Mouse (Mus musculus) testis, postnatal 10 days (tissue): ENCODE results near the gene Gm853.
A peak's percentile ranks its signal among the peaks of the same experiment; 100 is the strongest.

Source experiments
- DNase-seq: peaks from one replicate; pipeline ENCODE4 v3.0.0; 2021; ENCODE audit warnings: low spot score

The Gm853 gene

DNA sequence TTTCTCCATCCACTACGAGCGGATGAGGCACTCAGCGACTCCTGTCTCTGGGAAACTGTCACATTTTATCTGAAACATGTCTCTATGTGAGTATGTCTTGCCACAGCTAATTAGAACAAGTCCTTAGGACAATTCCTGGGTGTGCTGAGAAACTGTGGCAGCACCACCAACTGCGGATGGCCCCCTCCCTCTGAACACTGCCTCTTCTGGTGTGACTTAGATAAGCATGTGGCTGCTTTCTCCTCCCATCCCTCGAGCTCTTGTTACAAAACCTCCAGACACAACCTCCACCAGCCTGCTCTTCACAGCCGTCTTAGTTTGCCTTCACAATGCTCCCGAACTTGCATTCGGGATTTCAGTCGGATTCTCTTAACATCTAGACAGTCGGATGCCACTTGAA lies 8.3 kb downstream of the Gm853 start:
- DNase-seq = no peak

DNA sequence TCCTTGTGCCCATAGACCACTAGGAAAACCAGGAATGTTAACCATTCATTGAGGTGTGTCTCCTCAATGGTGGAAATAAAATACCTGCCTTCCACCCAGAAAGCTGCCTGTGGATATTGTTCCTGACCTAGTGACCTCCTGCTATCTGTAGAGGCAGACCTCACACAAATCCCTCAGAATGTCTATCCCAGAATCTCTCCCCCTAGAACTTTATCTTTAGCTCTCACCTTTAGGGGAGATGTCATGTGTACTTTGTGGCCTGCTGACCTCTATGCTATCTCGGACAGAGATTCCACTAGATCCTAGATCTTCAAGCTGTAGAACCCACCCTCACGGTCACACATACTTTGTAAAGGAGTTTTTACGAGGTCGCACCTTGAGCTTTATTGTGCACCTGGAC lies 9.0 kb downstream of the Gm853 start:
- no peak for DNase-seq

DNA sequence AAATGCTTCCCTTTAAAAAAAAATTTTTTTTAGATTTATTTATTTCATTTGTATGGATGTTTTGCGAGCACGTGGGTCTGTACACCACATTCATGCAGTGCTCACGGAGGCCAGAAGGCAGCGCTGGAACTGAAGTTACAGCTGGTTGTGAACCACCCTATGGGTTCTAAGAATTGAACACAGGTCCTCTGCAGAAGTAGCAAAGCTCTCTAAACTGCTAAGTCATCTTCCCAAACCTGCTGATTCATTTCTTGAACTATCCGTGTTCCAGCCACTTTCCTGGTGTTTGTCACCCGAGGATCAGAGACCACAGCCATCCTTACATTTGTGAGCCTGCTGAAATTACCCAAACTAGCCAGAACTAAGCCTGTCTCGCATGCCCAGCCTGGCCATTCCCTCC lies 9.8 kb downstream of the Gm853 start:
- no peak for DNase-seq

DNA sequence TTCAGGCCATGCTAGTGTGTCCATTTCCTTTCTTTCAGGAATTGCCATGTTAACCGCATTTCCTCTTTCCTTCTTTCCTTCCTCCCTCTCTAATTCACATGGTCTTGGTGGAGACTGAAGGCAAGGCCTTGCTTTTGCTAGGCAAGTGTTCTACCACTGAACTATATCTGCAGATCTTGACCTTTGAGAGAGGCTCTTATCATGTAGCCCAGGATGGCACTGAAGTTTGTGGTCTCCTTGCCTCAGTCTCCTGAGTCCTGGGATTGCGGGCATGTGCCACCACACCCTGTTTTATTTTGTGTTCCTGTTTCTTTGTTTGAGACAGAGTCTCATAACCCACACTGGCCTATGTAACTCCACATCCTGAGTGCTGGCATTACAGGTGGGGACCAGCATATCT lies 10.3 kb downstream of the Gm853 start:
- DNase-seq = no peak

DNA sequence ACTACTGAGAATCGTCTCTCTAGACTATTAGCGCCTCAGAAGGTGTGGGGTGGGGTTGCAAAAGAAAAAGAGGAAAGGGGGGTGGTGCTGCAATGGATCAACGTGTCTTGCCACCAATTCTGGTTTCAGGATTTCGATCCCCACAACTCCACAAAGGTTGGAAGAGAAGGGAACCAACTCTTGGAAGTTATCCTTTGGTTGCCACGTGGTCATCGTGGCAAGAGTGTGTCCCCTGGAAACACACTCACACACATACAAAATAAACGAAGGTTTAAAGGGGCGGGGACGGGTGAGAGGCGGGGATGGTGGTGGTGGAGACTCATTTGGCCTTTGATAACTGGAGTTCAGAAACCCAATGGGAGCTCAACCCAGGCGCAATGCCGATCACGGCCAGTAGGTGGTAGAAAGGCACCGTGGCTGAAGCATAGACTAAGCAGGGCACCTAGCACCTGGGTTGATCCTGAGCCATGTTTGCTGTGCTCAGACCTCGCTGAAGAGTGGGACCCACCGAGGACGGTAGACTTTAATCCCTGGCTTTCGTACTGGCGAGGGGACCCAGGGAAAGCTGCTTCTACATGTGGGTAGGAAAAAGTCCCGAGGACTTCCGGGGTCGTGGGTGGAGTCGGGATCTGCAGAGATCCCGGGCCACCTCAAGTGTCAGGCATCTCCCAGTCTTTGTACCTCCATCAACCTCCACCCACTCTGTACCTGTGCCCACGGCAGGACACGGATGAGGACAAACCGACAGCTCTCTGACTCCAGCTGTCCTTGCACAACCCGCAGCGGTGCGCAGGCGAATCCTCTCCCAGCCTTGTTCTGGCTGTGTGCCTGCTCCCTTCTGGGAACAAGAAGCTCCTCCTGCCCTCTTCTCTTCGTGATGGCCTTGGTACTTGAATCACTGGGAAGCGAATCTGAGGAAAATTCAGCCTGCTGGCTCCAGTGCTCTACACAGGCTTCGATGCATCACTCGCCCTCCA lies 23.2 kb downstream of the Gm853 start:
- peak; percentile 97 for DNase-seq

DNA sequence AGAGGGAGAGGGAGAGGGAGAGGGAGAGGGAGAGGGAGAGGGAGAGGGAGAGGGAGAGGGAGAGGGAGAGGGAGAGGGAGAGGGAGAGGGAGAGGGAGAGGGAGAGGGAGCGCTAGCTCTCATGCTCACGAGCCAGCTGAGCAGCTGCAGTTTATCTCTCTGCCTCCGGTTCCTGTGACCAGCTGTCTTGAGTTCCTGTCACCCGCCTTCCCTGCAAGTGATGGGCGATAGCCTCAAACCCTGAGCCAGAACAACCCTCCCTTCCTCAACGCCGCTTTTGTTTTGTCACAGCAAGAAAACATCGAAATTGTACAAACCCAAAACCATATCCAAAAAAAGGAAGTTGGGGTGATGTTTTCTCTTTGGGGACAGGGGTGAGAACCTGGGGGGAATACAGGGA lies 25.7 kb downstream of the Gm853 start:
- no peak for DNase-seq

DNA sequence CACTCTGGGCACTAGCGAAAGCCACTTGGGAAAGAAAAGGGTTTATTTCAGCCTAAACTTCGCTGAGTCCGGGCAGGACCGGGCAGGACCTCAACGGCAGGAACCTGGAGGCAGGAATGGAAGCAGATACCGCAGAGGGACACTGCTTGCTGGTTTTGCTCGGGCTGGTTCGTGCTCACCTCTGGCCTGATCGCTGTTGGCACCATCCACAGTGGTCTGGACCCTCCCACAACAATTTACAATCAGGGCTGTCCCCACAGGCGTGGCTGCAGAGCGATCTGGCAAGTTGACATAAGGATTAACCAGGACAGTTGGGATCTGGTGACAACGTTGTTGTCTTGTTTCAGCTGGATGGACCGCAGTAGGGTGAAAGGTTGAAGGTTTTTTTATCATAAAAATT lies 26.3 kb downstream of the Gm853 start:
- DNase-seq = no peak

DNA sequence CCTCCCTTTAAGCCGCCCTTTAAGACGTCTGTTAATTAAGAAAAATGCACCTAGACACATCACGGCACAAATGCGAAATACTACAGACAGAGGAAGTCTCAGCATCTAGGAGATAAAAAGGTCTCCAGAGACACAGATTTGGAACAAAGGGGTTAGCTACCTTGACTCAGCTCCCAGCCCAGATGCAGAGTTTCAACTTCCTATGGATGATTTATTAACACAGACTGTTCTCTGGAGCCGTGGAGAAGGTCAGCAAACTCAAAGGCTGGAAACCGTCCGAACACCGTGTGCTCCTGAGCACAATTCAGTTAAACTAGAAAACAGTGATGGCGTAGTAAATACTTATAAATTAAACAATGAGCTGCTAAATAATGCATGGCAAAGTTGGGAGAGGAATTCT lies 29.9 kb downstream of the Gm853 start:
- no peak for DNase-seq

DNA sequence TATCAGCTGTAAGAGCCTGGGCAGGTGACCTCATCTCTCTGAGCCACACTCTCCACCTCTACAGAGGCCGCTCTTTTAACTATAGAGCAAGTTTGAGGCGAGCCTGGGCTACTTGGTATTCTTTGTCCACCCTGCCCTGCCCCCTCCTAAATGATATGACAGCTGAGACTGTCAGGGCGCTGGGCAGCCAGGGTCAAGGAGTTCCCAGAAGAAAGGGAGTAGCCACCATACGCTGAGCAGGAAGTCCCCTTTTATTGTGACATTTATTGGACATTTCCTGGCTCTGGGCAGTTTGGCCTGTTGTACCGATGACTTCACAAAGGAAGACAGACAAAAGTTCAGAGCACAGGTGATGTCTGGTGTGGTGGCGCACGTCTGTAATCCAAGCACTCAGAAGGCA lies 32.6 kb downstream of the Gm853 start:
- peak; percentile 29 for DNase-seq

DNA sequence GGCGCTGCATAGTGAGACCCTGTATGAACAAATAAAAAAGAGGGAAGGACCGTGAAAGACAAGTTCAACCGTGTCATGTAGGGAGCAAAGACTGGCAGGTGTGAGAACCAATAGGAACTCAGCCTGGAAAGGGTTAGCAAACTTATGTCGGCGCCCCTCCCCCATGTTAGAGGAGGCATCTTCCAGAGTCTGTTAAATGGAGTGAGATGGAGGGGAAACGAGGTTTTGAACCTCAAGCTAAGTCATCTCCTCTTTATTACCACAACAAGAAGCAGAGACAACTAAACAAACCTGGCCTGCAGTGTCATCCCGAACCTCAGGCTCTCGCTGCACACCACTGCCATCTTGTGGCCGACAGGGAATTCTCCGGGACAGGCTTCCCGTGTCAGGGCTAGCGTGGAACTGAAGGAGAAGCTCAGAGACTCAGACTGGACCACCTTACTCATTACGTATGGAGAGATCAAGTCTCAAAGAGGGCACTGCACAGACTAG lies 33.3 kb downstream of the Gm853 start:
- peak; percentile 91 for DNase-seq

DNA sequence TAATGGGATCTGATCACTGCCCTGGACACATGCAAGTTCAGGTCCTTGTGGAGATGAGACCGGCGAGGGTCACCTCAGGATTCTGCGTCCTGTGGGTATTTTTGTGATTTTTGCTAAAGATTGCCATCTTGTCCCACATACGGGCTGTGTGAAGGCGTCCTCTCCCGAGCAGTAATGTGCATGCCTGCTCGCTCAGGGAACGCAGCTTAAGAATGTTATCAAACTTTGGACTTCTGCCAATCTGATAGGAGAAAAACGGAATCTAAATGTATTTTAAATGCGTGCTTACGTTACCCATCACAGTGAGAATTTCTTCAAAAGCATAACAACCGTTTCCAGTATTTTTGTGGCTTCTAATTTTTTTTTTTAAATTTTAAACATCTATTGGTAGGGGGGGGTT lies 35.3 kb downstream of the Gm853 start:
- DNase-seq = no peak

DNA sequence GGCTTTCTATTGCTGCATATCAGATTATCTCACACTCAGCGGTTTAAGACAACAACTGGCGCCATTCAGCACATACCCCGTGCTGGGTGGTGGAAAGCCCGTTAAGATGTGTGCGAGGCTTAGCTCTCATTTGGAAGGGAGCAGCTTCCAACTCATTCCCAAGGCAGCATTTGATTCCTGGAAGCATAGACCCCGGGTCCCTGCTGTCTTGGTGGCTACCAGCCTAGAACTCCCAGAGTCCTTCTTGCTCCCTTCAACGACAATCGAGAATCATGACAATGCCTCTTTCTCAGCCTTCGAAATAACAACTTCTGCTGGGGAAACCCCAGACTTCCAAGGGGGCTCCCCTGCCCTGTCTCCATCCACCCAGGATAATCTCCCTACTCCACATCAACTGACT lies 35.8 kb downstream of the Gm853 start:
- no peak for DNase-seq

DNA sequence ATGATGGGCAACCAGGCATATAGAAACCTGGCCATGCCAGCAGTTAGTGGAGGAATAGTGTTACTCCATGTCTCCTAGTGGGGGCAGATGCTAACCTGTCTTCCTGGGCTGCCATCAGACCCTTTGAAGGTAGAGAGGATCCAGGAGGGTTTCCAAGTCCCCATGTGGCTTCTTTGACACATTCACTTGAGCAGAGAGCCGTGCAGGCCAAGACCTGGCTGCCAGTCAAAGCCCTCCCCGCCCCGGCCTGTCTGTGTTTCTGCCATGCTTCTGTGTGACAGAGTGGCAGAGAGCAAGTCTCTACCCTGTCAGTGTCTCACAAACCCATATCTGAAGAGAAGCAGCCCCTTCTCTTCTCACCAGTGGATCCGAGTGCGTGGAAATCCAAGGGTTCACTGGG lies 38.3 kb downstream of the Gm853 start:
- DNase-seq = peak; percentile 40

DNA sequence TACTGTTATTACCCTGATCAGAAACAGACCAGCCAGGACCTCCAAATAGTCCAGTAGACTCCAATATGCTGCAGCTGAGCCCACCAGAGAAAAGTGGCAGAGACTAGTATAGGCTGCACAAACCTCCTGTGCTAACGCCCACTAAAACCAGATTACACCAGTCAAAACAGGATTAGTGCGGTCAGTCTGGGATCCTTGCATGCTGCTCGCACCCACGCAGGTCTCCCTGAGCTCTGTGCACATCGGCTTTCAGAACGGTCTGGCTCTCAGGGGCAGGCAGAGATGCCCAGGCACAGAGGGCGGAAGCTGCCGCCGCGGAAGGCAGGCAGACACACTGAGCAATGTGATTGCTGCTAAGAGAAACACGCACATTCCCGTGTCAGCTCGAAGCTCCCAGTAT lies 39.2 kb downstream of the Gm853 start:
- DNase-seq = no peak

DNA sequence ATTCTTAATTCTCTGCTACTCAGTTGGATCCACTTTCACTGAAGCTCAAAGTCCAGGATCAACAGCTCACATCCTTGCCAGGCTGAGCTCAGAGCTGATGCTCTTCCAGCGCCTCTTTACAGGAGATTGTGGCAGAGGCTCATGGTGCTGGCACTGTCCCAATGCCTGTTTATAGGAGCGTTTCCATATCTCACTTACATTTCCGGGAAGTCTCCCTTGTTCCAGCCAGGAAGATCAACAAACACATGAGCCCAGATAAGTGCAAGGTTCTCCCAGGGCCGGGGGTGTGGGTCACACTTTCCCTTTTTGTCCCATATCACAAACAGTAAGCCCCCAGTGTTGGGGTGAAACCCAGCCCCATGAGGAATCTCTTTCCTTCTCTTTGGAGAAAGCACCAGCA lies 40.3 kb downstream of the Gm853 start:
- no peak for DNase-seq

DNA sequence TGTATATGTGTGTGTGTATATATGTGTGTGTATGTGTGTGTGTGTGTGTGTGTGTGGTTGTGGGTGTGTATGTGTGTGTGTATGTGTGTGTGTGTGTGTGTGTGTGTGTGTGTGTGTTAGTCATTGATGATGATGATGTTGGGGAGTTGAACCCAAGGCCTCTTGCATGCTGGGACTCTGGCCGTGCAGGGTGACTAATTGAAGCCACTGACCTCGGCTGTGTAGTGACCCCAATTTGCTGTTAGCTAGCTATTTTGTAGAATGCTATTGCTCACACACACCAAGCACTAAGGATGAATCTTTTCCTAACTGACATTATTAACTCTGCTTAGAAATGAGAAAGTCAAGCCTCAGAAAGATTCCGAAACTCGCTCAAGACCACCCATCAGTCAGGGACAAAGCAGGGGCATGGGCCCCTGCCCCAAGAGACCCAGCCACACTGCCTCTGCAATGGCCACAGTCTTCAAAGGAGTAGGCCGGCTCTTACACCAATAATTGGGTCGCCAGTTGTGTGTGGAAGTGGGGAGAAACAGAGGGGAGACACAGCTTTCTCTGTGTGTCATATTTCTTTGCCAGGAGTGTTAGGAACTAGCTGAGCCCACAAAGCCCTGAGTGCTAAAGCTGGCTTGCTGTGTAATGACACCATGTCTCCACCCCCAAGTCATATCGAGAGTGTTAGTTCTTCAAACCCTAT lies 41.1 kb downstream of the Gm853 start:
- DNase-seq = no peak

DNA sequence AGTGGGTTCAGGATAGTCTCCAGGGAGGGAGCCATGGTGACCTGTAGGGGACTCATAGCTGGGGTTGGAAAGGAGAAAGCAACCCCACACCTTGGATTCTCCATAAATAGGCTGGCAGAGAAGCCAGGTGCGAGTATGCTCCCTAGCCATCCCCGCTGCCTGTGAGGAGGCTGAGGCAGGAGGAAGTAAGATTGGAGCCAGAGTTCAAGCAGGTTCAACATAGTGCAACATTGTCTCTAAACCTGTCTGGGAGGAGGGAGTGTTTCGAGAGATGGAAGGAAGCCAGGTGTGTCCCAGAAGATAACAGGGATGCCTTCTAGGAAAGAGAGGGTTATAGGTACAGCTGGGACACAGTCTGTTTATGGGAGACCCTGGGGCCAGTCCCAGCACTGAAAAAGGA lies 42.3 kb downstream of the Gm853 start:
- no peak for DNase-seq

DNA sequence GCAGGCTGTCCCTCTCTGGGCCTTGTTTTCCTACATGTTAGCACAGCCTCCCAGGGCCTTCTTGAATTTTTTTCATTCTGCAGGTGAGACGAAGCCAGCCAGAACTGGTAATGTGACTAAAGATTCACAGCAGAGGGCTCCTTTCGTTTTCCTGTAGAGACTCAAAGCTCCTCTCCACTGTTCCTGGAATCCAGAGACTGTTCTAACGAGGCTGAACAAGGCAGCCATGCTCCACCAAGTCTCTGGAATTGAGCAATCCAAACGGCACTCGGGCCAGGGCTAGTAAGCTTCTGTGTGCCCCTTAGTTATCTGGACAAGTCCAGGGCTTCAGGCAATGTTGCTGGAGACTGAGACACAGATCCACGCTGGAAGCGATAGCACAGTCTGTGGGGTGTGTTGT lies 44.7 kb downstream of the Gm853 start:
- DNase-seq = no peak

DNA sequence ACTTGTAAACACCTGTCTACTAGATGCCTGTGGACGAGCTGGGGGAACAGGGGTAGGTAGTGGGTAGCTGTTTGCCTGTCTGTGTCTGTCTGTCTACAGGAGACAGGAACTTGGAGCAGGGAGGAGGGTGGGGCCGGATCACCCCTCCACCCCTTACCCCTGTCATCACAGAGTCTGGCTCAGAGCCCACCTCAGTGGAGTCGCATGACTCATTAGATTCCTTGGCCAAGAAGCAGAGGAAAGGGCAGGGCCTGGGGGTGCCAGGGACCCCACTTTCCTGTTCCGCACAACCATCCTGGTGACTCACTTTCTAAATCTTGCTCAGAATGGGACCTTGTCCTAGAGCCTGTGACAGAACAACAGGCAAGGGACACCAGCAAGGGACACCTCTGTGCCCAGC lies 45.1 kb downstream of the Gm853 start:
- no peak for DNase-seq

DNA sequence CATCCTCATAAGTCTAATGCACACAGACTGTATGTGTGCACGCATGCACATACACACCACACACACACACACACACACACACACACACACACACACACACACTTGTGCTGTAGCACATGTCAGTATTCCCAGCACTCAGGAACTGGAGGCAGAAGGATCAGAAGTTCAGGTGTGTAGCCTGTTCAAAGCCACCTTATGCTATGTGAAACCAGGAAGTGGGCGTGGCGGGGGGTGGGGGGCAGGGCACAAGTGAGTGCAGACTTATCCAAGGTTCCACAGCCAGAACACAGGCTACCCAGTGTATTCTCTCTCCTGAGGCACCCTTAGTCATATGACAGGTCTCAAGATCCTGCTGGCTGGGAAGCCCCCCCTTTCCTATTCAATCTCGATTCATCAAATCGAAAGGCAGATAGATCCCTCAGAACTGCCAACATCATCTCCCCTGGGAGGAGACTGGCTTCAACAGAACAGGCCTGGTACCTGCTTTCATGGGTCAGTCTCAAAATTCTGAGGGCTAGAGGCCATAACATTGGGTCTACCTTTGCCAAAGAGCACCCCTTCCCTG lies 46.0 kb downstream of the Gm853 start:
- DNase-seq = no peak

DNA sequence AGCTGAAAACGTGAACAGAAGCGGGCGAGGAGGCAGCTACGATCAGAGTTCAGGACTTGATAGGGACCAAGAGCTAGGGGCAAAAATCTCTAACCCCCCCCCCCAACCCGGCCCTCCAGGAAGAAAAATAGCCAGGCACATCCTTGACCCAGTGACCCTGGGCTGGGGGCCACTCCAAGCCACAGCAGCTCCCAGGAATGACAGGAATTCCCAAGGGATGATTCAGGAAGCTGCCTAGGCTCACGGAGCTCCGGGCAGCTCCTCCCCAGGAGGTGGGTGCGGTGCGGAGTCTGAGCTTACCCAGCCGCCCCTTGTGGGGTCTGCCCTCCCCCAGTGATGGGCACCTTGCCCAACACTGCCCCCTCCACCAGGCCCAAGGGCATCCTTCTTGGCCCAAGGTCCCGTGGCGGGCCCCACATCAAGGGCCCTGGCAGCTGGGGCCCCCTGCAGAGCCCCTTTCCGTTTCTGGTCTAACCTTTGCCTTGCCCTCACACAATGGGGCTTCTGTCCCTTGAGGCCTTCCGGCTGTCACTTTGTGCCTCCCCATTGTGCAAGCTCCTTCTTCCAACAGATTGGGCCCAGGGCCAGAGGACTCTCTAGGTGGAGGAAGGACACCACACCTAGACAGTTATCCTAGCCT lies 47.0 kb downstream of the Gm853 start, which contains the start of gene Tinagl1:
Tinagl1 (minus strand) TSS at position 51 of the 640 bp plus-strand sequence.
- DNase-seq = no peak

DNA sequence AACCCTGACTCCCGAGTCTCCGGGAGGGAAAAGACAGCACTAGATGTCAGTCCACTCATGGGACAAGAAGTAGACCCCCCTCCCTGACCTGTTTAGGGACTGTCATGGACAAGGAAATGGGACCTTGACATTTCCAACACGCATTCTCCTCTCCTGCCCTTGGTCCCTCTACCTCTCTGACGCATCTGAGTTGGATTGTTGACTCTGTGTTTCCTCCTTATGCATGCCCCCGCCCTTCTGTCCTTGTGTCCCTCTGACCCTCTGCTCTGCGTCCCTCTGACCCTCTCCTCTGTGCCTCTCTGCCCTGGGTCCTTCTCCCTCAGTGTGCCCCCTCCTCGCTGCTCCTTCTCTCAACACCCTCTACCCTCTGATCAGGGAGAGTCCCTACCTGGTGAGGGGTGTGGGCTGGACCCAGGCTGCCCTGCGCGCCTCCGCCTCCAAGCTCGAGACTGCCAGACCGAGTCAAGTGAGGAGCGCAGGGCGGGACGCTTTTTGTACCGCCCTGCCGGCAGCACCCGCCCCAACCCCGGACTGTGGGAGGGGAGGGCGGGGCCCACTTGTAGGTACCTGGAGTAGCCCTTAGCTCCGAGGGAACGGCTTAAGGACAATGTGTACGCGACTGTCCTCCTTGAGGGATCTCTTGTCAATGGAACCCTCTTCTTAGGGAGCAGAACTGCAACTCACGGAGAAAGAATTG lies 47.7 kb downstream of the Gm853 start:
- peak; percentile 68 for DNase-seq
